Comparison of ENCODE assay signal across 8 mouse cellular contexts in the genomic region with DNA sequence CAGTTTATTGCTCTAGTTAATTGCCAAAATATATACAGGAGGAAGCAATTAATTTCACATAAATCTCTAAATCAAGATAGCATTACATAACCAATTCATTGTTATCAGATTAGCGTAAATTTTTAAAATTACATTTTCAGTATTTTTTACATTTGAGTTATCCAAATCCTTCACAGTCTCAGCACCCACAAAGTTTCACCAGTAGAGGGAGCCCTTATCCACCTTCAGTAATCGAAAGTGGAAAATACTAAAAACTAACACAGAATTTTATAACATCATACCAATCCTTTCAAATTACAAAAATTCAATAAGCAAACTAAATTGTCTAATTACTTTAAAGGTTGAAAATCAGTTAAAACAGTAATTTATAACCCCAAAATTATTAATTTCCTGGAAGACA.
A peak's percentile ranks its signal among the peaks of the same experiment; 100 is the strongest.
DNase-seq lines count a peak whose midpoint lies in the region; ATAC-seq lines count a peak whose summit lies in the region.

No protein-coding gene starts in this region.

- no peak for ATAC-seq in megakaryocyte-erythroid progenitor cell, adult 5-6 weeks (replicated peaks; ENCODE audit: low FRiP score, low TSS enrichment, poor library complexity, severe bottlenecking)

- peak; percentile 8 for DNase-seq in heart, postnatal 4 days
- DNase-seq in heart, adult 11 months = no peak
- peak; percentile 10 for DNase-seq in thymus, postnatal 0 days (ENCODE audit: low spot score)
- DNase-seq in thymus, postnatal 25 days = no peak
- peak; percentile 68 for DNase-seq in embryo, embryonic 10.5 days (ENCODE audit: low spot score)
- peak; percentile 6 for DNase-seq in retina, adult 2 months (ENCODE audit: low read depth, low spot score)
- DNase-seq in adrenal gland, postnatal 4 days (ENCODE audit: low spot score in 2 of 2) = no peak

Comparison
In these comparisons a context has a peak if more than half of its experiments do, and no peak if none do; other contexts are left out.
1. DNase-seq: peak in heart, postnatal 4 days (single experiment), thymus, postnatal 0 days (single experiment), embryo, embryonic 10.5 days (single experiment) and retina, adult 2 months (single experiment); none in heart, adult 11 months (single experiment), thymus, postnatal 25 days (single experiment) and adrenal gland, postnatal 4 days (0 of 2).